Mouse (Mus musculus): ENCODE results near the gene Pmf1. TPM values are rescaled to one million over a fixed set of nuclear protein-coding genes. Genes with fewer than 3 reads are reported as not detected.

Pmf1 gene
- polyA plus RNA-seq (2012; rRNA removed): 23.9 and 31.0 TPM in 2 replicates

DNA sequence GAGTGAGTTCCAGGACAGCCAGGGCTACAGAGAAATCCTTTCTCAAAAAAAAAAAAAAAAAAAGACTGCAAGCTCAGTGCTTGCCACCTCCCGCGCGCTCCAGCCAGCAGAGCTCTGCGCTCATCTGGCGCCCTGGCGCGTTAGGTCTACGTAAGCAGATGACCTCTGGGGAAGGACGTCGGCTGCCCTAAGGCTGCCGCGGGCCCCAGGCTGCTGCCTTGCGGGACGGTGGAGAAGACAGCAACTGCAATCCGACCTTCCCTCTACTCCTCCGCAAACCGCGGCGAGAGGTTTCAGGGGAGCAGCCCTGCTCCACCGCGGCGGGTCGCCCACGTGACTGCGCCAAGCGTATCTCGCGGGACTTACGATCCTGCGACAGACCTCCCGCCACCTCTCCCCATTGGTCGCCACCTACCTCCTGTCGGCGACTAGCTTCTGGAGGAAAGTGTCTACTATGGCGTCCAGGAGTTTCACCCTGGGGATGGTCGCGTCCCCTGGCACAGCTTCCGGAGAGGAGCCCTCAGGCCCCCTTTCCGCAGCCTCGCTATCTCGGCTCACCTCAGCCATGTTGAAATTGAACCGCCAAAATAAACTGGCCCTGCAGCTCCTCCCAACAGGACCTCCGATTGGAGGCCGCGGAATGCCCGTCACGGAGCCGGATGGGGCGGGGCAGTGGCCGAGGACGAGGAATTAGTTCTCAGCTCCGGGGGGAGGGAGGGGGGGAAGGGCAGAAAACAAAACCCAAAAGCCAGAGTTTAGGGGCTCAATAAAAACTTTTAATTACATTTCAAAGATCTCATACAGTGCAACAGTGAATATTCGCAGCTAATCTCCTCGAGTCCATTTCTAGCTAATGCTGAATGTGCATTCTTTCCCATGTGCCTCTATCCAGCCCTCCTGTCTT is at the start of gene Pmf1:
Gene Pmf1, minus strand, starts transcription at position 591 of the 904 bp plus-strand sequence.
- DNase-seq (ENCODE audit: low read depth): no peak

DNA sequence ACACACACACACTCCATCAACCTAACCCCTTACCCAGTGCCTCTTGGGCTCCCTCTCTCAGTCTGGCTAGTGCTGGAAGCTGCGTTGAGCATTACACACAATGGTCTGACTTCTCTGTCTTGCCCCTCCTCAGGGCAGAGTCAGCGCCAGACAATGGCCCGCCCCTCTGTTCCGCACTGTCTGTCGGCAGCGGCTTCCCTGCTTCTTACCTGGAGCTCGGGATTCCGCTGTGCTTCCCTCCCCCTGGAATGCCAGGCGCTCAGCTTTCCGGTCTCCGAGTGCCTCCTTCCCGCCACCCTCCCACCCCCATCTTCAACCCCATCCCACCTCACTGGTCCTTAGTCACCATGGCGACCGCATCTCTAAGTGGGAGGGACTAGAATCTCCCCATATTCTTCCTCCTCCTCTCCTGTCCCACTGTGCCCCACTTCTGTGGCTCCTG is 48.7 kb upstream of the Pmf1 start:
- no peak for DNase-seq (ENCODE audit: low read depth)

DNA sequence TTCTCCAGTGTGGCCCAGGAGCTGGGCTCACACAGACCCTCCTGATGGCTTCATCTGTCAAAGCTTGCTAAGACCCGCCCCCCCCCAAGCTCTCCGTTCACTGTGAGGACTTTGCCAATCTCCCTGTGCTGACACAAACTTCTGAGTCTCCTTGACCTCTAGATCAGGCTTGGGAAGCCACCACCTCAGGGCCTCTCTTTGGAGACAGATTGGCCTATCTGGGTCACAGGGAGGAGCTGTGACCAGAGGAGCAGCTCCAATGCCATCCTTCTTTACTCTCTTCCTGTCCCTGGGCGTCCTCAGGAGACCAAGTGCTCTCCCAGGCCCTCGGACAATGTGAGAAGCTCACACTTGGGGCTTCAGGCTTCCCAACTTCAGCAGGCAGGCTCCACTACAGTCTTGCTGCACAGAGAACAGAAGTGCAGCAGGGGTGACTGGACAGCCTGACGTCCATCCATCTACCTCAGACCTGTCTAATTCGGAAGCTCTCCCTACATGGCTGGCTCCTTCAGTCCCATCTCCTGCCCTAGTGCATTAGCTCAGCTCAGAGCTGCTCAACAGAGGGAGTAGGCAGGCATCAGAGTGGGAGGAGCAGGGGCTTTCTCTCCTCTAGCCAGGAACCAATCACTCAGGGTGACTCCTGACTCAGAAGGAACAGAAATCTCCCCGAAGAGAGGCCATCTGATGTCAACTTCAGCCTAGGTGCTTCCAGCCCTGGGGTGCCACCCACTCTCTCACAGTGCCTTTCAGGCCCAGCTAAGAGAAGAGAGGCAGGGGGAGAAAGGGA is 46.8 kb upstream of the Pmf1 start:
- DNase-seq (ENCODE audit: low read depth): no peak

DNA sequence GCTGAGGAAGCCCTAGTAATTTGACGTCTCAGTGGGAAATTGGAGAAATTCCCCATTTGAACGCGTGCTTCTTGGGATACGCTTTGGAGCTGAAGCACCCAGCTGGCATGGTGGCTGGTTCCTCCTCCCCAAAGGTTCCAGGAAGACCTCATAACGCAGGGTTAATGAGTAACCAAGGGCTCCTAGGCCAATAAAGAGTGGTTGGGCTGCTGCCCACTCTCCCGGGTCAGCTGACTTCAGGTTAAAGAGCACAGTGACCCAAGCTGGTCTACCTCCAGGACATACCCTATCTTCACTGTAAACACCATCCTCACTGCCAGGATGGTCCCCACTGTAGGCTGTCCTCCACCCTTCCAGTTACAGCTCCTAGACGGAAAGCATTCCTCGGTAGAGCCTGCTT is 46.2 kb upstream of the Pmf1 start:
- no peak for DNase-seq (ENCODE audit: low read depth)

DNA sequence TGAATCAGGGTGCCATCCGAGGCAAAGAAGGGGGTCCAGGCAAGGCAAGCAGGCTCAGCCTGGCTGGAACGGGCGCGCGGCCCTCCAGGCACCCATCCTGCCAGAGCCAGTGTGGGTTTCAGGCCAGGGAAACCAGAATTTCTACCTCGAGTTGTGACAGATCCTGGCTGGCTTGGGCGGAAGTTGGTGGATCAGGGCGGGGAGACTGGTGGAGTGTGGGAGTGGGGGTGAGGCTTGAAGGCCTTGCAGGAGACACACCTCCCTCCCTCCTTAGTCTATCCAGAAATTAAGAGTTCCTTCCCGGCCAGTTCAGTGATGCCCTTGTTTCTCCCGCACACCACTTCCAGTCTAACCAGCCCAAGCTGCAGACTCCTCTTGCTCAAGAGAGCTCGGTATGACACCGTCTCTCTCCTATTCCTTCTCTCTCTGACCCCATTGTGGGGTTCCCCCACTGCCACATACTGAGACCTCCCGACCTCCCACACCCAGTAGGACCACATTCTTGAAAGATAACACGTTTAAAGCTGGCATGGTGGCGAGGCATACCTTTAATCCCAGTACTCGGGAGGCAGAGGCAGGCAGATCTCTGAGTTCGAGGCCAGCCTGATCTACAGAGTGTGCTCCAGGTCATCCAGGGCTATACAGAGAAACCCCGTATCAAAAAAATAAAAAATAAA is 45.6 kb upstream of the Pmf1 start:
- peak; percentile 83 for DNase-seq (ENCODE audit: low read depth)

DNA sequence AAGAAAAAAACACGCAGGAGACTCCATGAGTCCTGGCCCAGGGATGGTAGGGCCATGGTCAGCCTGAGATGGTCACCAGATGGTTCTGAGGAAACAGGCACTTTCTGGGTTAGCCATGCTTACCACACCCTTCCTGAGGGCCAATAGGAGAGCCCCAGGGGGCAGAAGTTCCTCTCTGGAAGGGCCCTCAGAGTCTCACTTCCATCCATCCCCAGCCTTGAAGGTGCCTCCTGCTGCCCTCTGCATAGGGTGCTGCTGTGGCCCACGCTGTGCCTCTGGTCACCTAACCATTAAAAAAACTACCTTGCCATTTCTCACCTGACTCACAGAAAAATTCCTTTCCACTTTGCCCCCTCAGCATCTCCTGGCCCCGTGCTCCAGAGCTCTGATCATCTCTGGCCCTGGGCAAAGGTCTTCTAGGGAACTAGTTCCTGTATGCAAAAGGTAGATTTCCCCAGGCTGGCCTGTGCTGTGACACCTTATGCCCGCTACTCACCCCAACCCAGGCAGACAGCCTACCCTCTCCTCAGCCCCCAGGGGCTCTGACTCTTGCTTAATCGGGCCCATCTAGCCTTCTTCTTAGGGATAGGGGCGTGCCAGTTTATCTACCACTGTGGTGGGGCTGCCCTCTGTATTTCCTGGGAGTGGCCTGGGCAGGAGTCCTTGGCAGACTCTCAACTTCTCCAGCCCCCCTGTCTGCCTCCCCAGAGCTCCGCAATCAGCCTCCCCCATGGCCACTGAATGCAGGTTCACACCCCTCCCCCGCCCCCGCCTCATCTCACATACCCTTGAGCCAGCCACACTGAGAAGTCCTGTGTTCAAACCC is 44.8 kb upstream of the Pmf1 start:
- no peak for DNase-seq (ENCODE audit: low read depth)

- no peak for DNase-seq (ENCODE audit: low read depth)
Measured at GRCm38 (mm10) chr3:88453986-88454385, 43.9 kb upstream of the Pmf1 start.

DNA sequence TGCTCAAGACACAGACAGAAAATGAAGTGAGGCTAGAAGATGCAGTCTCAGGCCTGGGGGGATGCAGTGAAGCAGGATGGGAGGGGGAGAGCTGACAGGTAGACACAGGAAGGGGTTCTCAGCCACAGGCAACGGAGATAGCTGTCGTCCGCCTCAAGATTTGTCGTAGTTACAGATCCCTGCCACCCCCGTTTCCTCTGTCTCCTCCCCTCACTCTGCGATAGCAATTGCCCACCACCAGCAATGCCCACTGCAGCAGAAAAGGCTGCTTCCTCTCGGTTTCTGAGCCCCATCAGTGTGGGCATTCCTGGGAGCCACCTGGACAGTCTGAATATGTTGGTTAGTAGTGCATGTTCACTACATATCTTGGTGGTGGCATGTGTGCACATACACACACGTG is 43.2 kb upstream of the Pmf1 start:
- DNase-seq (ENCODE audit: low read depth): no peak

DNA sequence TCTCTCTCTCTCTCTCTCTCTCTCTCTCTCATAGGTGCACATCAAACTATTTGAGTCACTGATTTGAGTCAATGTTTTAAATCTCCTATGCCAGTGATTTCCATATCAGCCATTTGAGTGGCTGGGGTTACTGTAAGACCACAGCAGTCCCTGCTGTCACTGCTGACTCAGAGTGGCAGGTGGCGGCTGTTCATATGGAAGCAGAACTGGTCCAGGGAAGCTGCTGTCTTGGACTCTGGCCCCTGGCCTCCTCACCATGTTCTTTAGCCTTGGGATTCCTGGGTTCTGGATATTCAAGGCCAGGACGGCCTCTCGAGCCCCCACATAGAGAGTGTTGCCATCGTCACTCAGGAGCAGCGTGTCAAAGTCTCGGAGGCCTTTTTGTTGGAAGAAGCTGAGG is 42.6 kb upstream of the Pmf1 start:
- DNase-seq (ENCODE audit: low read depth): no peak

- no peak for DNase-seq (ENCODE audit: low read depth)
Measured at GRCm38 (mm10) chr3:88452246-88452645, 42.1 kb upstream of the Pmf1 start.

DNA sequence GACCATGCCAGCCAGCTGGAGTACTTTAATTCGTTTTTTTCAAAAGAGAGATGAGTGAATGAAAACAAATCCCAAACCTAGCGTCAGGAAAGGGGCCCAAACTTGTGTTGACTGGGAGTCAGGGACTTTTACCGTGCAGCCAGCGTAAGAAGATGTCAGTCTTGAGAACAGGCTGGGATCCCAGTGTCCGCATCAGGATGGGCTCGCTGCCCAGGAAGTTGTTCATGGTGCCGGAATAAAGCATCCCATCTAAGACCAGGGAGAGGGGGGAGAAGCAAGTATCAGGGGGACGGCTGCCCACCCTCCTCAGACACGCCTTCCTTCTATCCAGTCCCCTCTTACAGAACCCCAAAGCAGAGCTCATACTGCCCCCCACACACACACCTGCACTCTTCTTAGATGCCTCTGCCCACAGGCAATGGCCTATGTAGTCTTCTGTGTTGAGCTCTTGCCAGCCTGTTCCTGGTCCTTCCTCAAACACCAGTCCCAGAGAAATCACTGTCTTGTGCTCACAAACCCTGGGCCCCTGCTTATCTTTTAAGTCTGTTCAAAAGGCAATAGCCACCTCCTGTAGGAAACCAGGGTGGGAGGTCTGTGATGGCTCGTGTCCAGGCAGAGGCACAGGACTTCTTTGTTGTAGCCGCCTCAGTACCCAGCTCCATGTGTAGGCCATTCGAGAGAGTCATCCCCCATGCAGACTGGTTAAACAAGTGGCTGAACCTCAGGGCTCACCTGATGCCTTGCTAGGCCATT is 40.4 kb upstream of the Pmf1 start:
- DNase-seq (ENCODE audit: low read depth): no peak

DNA sequence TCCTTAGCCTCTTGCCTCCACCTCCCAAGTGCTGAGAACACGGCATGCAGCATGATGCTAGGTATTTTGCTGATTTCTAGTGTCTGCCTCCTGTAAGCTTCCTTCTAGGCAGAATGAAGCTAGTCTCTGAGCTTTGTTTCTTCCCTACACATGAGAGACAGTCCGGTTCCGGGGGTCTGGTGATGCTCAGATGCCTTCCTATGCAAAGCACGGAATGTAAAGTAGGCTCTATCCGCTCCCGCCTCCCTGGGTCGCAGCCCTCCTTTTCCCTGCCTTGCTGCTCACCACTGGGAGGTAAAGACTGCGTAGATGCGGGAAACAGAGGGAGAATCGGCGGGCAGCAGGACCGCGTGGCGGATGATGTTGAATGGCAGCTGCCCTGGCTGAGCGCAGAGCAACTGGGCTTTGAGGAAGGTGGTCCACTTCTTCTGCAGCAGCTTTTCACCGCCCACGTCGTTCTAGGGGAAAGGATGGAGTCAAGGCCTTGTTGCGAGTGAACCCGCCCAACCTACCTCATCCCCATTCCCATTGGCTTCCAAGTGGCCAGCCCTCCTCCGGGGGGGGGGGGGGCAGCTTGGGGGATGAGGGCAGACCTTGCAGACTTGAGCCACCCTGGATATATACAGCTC is 39.4 kb upstream of the Pmf1 start:
- no peak for DNase-seq (ENCODE audit: low read depth)

- DNase-seq (ENCODE audit: low read depth): no peak
Measured at GRCm38 (mm10) chr3:88448443-88448842, 38.3 kb upstream of the Pmf1 start.

DNA sequence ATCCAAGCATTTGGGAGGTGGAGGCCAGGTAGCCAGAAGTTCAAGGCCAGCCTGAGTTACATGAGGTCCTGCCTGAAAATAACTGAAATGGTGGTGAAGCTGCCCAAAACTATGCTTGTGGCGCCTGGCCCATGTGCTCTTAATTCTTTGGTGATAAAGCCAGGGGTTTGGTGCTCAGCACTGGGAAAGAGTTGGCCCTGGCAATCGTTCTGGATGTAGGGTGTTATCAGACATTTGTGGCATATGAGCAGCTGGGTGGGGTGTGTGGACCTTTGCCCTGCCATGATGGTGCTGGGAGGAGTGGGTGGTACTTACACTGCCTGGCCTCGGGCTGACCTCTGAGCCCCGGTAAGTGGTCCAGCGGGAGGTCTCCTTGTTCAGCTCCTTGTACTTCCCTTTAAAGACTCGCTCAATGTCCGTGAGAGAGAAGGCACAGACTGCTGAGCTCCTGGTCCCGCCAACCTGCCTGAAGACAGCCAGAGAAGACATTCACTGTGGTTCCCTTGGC is 37.6 kb upstream of the Pmf1 start:
- DNase-seq (ENCODE audit: low read depth): no peak

DNA sequence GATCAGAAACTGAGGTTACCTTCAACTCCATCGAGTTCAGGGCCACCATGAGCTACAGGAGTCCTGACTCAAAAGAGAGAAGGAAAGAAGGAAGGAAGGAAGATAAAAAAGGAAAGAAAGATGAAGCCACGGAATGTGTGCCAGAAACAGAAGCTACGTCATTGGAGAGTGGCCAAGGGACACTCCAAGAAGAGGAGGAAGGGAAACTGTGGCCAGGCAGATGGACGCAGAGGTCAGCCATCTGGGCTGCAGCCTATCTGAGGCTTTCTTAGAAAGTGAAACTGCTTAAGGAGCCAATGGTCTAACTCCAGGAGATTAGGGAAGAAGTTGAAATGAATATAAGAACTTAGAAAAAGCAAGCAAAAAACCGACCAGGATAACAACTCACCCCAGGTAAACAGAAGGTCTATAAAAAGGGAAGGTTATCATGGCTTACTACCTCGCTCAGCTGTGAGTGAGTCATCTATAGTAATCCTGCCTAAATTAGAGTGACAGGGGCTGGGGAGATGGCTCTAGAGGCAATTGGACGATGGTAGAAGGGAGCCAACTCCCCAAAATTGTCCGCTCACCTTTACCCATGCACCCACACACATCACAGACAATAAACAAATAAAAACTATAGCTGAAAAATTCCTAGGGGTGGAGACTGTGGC is 36.5 kb upstream of the Pmf1 start:
- DNase-seq (ENCODE audit: low read depth): no peak

DNA sequence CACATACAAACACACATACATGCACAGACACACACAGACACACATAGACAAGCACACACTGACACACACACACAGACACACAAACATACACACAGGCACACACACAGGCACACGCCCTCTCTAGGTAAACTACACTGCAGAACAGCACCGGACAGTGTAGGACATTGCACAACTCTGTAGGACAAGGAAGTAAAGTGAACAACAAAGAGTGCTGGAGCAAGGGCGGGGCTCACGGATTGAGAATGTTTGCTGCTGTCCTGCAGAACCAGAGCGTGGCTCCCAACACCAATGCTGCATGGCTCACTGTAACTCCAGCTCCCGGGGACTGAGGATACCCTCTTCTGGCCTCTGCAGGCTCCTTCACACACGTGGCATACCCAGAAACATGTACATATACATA is 32.8 kb upstream of the Pmf1 start:
- no peak for DNase-seq (ENCODE audit: low read depth)

GRCm38 (mm10) chr3:88442488-88442887 is 32.4 kb upstream of the Pmf1 start:
- DNase-seq (ENCODE audit: low read depth): no peak

DNA sequence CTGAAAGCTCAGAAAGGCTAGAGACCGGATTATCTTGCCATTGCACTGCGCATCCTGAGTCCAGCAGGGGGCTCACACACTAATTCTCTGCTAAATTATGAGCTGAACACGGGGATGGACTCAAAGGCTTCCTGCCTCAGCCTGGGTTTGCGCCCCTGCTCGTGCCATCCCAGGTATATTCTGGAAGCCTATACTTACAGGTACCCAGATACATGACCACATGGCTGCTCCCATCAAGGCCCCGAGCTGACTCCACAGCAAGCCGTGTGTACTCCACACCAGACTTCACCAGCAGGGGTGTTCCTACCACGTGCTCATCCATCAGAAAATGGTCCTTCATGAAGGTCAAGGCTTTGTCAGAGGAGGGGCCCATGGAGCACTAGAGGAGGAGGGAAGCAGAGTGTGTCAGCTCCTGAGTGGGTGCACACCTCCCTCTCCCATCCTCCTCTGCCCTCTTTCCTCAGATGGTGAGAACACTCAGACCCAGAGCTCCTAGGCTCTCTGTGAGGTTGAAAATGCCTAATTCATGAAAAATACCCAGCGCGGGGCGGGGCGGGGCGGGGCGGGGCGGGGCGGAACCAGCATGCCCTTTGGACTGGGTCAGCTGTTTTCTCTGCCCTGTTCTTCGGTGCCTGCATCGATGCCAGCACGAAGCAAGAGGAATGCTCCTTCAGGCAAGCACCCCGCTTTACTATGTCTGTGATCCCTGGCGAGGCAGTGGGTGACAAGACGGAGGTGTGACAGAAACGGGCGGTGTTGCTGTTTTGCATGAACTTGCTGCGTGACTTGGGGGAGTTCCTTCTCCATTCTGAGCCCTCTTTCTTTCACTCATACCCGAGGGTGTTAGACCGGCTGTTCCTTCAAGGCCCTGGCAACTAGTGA is 30.6 kb upstream of the Pmf1 start:
- no peak for DNase-seq (ENCODE audit: low read depth)

Data from gonadal fat pad, adult 2 months (tissue).